Mouse (Mus musculus) v-Abl transformed pro-B cells (cell line): ENCODE data around the gene Arhgap27.

Experiments
- in situ Hi-C, 2 experiments: fragments of 400-800 bp; cut with MboI; formaldehyde crosslinking; loops; one replicate each; pipeline ENCODE4 v1.15.1; 2025; ENCODE audit not compliant: unreplicated experiment in 2 of 2

The Arhgap27 gene

GRCm38 (mm10) chr11:103338671-103339070 lies 24.8 kb downstream of the Arhgap27 start:
- in situ Hi-C loops = loop anchor here (10.0 to 25.0 kb wide), 4 partner anchors 56 to 574 kb away; no protein-coding TSS in a partner anchor

DNA sequence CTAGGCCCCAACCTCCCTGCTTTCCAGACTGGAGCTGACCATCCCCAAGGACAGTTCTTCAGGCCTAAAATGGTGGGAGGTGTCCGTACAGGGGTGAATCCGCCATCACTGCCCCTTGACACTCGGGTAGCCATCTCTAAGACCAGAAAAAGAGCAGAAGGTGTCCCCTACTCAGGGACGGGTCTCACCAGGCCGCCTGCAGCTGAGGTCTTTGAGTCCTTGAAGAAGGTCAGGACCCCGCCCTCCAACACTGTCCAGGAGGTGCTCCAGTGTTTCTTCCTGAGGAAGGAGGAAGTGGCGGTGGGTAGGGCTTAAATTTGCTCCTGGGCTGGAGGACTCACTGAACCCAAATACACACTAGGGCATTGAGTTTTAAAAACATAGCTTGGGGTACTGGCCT lies 25.4 kb downstream of the Arhgap27 start:
- in situ Hi-C loops = loop anchor here (10.0 to 25.0 kb wide), 4 partner anchors 57 to 574 kb away; no protein-coding TSS in a partner anchor

DNA sequence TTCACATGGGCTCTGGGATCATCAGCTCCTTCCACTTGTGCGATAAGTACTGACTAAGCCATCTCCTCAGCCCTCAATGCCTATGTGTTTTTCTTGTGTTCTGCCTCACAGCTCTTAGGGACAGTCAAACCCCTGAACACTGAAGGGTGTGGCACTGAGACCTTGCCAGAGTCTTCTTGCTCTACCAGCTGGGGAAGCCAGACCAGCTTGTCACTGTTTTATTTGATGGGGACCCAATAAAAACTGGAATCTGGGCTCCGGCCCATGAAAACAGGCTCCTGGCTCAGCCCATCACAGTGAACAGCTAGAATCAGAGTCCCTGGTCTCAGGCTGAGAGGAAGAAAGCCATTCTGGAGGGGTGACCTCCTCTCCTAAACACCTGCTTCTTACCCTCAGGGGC lies 26.3 kb downstream of the Arhgap27 start:
- in situ Hi-C loops = loop anchor here (10.0 to 25.0 kb wide), 4 partner anchors 58 to 575 kb away; no protein-coding TSS in a partner anchor

DNA sequence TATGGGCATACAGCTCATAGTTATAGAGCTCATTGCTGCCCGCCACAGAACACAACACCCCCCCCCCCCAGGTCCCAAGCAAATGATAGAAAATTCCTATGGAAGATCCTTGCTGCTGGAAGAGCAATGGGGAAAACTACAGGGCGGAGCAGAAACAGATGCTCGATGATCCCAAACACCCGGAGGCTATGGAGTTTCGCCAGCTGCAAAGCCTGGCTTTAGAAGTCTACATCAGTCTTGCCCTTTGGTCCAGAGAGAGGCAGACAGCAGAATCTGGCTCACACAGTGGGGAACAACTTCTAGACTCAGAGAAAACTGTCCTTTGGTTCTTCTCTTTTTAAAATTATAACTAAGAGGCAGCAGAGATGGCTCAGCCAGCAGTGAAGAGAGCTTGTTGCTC lies 27.9 kb downstream of the Arhgap27 start:
- in situ Hi-C loops = loop anchor here (10.0 to 25.0 kb wide), 4 partner anchors 59 to 577 kb away; no protein-coding TSS in a partner anchor

DNA sequence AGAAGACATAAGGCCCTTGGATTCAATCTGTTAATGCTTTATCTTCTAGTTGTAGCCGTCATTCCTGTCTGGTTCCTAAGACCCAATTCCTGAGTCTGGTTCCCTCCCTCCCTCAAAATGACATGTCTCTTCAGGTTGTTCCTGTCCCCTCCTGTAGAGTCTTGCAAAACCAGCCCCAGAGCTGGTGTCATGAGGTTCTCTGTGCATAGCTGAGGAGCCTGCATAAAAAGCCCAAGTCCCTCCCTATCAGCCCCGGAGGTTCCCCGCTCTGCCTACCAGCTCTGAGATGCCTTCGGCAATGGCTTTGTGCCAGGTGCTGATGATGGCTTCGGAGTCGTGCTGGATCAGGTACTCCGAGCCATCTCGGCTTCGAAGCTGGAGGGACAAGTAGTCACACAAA lies 28.6 kb downstream of the Arhgap27 start:
- in situ Hi-C loops = loop anchor here (5.0 to 25.0 kb wide), 7 partner anchors 60 to 577 kb away; no protein-coding TSS in a partner anchor

- in situ Hi-C loops = loop anchor here (5.0 to 25.0 kb wide), 7 partner anchors 61 to 578 kb away; no protein-coding TSS in a partner anchor
Observed at GRCm38 (mm10) chr11:103333719-103334398, 29.6 kb downstream of the Arhgap27 start.

DNA sequence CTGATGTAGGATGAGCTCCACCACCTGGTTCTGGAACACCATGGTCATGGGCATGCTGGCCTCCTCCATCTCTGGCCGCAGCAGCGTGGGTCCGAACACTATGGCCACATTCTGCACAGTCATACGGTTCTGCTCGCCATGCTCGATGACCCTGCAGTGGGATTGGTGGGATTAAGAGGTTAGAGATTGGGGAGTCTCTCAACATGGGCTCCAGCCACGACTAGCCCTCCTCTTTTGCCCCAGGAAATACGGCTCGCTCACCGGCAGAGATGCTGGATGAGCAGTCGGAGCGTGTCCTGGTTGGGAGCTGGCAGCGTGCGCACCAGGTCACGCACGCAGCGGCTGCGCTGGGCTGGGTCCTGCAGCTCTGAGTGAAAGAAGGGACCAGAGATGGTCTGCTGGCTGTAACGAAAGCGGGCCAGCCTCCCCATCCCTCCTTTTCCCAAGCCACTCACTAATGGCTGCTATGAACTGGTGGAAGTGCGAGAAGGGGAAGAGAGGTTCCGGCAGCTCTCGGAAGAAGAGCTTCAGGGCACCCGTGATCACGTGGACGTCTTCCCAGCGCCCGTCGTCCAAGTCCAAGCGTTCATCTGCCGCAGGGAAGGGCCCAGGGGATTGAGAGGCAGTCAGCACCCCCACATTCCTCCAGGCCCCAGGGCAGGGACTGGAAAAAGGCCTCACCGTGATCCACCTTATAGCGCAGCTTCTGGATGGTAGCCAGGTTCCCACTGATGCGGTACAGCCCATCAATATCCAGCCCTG lies 30.4 kb downstream of the Arhgap27 start:
- in situ Hi-C loops = loop anchor here (5.0 to 25.0 kb wide), 7 partner anchors 62 to 579 kb away; no protein-coding TSS in a partner anchor

DNA sequence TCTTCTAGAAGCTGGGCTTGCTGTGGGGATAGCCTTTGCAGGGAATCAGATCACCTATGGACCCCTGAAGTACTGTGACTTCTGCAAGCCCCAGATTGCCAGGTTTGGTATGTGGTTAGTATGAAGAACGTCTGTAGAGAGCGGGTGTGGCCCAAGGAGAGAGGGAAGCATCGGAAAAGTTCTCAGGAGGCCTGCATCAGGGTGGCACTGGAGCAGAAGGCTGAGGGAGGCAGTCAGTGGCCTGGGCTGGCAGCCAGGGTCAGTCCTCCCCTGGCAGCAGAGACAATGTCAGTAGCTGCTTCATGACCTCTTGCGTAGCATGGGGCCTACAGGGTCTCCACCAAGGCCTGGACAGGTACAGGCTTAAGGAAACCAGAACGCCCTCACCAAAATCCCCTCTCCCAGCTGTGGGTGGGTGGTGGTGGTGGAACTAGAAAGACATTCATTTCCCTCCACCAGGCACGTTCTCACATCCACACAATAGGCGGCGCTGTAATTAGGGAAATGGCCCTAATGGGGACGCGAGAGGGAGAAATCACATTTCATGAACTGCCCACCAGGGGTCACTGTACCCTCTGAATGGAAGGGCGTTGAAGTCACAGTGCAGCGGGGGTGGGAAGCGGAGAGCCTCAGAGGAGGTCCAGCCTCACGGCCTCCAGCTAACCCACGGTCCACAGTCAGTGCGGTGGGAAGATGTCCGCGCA lies 31.2 kb downstream of the Arhgap27 start:
- in situ Hi-C loops = loop anchor here (5.0 to 25.0 kb wide), 7 partner anchors 62 to 580 kb away; no protein-coding TSS in a partner anchor

- in situ Hi-C loops = loop anchor here (5.0 to 25.0 kb wide), 7 partner anchors 63 to 581 kb away; no protein-coding TSS in a partner anchor
Observed at GRCm38 (mm10) chr11:103331502-103332185, 31.8 kb downstream of the Arhgap27 start.

- in situ Hi-C loops = loop anchor here (5.0 to 25.0 kb wide), 7 partner anchors 64 to 582 kb away; no protein-coding TSS in a partner anchor
Observed at GRCm38 (mm10) chr11:103330651-103331319, 32.7 kb downstream of the Arhgap27 start.

GRCm38 (mm10) chr11:103326950-103327349 lies 36.5 kb downstream of the Arhgap27 start:
- in situ Hi-C loops = loop anchor here (5.0 to 25.0 kb wide), 7 partner anchors 92 to 585 kb away; partner anchors contain the start of genes Acbd4 (in 1 of the 2), Fmnl1 (in 1 of the 2) and Plcd3 (in 1 of the 2)

- in situ Hi-C loops = loop anchor here (5.0 to 25.0 kb wide), 7 partner anchors 90 to 587 kb away; partner anchors contain the start of genes Acbd4 (in 1 of the 2), Fmnl1 (in 1 of the 2) and Plcd3 (in 1 of the 2)
Observed at GRCm38 (mm10) chr11:103325172-103325571, 38.3 kb downstream of the Arhgap27 start.

- in situ Hi-C loops = loop anchor here (5.0 to 25.0 kb wide), 7 partner anchors 90 to 588 kb away; partner anchors contain the start of genes Acbd4 (in 1 of the 2), Fmnl1 (in 1 of the 2) and Plcd3 (in 1 of the 2)
Observed at GRCm38 (mm10) chr11:103324723-103325122, 38.8 kb downstream of the Arhgap27 start.

- in situ Hi-C loops = loop anchor here in 1 of 2 experiments (10.0 kb wide), 2 partner anchors 88 to 548 kb away; no protein-coding TSS in a partner anchor
Observed at GRCm38 (mm10) chr11:103322832-103323231, 40.7 kb downstream of the Arhgap27 start.

DNA sequence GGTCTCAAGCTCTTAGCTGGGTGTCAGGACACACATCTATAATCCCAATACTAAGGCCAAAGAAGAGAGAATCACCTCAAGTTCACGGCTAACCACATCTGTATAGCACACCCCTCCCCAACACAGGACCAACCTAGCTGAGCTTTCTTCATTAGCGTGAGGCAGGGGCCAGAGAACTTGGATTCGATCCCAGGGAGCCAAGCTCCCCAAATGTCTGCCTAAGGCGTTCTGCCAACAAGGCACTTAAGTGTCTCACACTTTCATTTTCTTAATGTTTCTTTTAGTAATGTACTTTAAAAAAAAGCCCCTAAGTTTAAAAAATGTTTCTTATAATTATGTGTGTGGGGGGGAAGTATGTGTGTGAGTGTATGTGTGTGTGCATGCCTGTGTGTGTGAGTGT lies 42.8 kb downstream of the Arhgap27 start:
- in situ Hi-C loops = loop anchor here in 1 of 2 experiments (10.0 kb wide), 2 partner anchors 86 to 546 kb away; no protein-coding TSS in a partner anchor

GRCm38 (mm10) chr11:103320196-103320595 lies 43.3 kb downstream of the Arhgap27 start:
- in situ Hi-C loops = loop anchor here in 1 of 2 experiments (10.0 kb wide), 2 partner anchors 85 to 545 kb away; no protein-coding TSS in a partner anchor

DNA sequence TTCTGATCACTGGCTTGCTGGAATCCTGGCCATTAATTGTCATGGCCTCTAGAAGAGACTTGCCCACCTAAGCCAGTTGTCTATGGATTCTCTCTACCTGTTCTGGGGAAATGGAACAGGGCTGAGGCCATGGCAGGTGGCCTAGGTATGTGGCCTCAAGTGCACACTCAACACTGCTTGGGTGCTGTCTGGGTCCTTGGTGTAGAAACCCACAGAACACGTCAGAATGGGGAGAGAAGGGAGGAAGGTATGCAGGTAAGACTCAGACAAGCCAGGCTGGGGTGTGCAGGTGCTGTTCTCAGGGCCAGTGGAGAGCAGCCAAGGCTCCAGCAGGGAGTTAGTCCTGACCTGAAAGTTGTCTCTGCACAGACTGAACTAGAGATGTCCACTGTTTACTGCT lies 45.5 kb downstream of the Arhgap27 start:
- in situ Hi-C loops = loop anchor here in 1 of 2 experiments (5.0 kb wide), 1 partner anchor 36 kb away; no protein-coding TSS in a partner anchor

DNA sequence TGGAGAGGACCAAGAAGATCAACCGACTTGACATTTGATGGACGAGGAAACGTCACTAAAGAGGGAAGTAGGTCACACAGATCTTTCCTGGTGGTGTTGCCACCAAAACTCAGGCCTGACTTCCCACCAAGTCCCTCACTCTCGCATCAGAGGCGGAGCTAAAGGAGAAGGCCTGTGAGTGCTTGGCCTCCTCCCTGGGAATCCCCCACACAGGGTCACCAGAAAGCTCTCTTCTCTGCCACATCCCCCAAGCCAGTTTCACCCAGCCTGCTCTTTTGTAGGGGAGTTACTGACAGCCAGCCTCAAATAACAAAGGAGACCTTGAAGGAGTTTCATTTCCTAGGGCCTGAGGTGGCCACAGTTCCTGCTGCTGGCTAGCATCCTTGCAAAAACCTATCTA lies 48.1 kb downstream of the Arhgap27 start:
- in situ Hi-C loops = loop anchor here in 1 of 2 experiments (5.0 kb wide), 1 partner anchor 33 kb away; no protein-coding TSS in a partner anchor
